Mouse (Mus musculus): ENCODE results near the gene Fhad1.
"Not testable (repeated sequence)": the region's sequence is repeated elsewhere in the genome, so short reads cannot be mapped to it uniquely, and the experiment has no call there.

The Fhad1 gene

DNA sequence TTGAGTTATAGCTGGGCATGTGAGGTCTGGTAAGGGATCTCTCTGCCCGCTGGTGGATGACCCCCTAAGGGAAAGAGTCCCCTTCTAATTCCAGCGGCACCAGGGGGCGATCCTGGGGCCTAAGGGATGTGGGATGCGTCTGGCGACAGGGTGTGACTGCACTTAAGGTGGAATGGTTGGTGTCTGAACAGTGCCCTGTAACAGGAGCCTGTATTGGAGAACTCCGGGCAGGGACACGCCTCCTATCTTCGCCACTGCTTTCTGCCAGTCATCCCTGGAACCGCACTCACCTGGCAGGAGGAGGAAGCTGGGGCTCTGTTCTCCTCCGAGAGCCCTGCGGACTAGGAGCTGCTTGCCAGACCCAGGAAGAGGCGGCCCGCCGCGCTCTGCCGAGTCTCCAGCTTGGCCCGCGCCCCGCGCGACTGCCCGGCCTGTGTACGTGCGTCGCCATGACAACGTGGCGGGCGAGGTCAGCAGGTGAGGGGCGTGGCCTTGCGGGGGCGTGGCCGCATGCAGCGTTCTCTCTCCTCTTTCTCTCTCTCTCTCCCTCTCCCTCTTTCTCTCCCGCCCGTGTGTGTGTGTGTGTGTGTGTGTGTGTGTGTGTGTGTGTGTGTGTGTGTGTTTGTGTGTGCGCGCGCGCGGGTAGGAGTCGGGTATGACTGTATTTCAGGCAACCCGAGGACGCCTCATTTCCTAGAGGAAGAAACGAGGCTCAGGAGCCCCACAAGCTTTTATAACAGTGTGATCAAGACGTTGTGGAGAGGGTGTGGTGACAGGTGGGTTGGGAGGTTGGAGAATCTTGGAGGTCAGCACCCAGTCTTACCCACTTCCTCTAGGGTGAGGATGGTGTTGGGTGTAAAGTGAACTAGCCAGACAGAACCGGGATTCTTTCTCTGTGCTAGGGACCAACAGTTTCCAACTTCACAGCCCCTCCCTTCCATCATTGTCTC, at the start of gene Fhad1:
TSS of gene Fhad1 (minus strand) at position 424 of the 950 bp plus-strand sequence.
- peak; percentile 83 for DNase-seq (ENCODE audit: low read depth)

DNA sequence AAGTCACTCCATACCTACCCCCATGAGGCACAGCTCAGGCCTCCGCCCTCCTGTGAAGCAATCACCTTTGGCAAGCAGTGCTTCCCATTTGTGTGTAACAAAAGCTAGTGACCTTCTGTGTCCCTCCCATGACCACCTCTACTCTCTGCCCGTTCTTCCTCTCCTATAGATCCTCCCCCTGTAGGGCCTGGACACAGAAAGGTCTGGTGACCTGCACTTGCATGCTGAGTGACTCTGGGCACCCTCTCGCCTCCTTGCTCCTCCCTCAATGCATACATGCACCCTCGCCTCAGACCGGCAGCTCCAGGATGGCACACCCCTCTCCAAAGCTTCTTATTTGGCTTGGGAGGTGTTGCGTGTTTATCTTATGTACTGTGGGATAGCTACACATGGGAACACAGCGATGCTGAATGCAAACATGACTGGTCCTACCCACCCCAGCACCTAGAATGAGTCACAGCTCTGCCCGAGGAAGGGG, 48.2 kb upstream of the Fhad1 start:
- no peak for DNase-seq (ENCODE audit: low read depth)

DNA sequence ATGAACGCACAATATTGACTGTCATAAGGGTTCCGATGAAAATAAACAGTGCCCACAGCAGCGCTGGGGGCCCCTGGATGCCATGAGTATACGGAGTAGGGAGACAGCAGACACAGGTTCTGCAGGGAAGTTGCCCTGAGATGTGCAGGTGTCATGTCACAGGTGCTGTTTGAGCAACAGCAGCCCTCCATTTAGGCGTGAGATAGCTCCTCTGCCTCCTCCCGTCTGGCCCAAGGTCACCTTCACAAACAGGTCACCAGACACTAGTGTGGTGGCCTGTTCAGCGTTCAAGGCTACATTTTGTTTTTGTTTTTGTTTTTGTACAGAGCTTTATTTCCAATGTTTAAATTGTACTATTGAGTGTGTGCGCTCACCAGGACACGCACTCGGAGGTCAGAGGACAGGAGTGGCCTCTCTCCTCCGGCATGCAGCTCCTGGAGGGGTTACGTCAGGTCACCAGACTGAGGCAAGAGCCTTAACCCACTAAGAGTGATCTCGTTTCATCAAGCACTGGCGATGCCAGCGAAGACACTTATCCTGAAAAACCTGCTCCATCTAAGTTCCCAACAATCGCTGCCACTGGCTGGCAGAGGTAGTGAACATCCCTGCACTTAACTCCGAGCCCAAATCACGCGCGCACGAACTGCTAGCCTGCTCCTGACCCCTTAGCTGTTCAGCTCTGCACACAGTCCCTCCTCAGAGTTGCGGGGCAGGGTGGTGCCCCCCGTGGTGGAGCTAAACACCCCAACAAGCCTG, 46.8 kb upstream of the Fhad1 start:
- no peak for DNase-seq (ENCODE audit: low read depth)

DNA sequence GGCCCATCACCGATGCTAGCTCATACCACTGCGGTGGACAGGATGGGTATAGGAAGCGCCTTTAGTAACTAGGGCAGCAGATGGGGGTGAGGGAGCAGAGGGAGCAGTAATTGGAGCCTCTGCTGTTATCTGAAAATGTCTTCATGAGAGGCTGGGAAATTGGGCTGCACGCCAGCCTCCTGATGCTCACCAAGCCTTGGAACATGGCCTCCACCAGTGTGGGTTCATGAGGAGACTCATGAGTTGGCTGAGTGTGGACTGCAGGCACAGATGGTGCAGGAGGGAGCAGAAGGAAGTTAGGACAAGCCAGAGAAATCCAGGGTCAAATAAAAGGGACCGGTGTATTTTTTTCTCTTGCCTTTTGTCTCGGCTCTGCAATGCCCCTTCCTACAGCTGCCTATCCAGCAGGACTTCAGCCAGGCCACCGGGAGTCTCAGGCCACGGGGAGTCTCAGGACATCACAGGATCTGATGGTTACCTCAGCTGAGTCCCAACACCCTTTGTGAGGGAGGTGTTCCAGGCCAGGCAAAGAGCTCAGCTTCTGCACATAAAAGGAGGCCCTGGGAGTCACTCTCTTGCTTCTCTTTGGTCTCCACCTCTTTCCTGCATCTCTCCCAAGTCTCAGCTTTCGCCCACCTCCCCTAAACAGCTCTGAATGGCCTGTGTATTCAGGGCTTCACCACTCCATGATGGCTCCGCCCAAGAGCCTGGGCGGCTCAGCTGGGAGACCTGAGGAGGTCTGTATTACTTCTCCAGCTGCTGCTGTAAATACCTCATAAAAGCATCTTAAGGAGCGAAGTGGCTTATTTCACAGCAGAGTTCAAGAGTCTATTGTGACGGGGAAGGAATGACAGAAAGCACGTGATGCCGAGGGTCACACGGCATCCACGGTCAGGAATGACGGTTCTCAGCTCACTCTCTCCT, 45.8 kb upstream of the Fhad1 start:
- DNase-seq (ENCODE audit: low read depth), result no peak

DNA sequence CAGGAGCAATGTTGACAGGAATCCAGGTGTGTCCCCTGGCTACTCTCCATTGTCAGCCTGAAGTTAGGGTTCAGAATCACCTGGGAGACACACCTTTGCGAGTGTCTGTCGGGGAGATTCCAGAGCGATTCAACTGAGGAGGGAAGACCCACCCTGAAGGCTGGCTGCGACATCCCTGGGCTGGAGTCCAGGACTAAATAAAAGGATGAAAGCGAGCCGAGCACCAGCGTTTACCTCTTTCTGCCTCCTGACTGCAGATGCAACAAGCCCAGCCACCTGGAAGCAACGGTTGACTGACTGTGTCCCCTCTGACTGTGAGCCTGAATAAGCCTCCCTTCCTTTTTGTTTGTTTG, 44.9 kb upstream of the Fhad1 start:
- no peak for DNase-seq (ENCODE audit: low read depth)

DNA sequence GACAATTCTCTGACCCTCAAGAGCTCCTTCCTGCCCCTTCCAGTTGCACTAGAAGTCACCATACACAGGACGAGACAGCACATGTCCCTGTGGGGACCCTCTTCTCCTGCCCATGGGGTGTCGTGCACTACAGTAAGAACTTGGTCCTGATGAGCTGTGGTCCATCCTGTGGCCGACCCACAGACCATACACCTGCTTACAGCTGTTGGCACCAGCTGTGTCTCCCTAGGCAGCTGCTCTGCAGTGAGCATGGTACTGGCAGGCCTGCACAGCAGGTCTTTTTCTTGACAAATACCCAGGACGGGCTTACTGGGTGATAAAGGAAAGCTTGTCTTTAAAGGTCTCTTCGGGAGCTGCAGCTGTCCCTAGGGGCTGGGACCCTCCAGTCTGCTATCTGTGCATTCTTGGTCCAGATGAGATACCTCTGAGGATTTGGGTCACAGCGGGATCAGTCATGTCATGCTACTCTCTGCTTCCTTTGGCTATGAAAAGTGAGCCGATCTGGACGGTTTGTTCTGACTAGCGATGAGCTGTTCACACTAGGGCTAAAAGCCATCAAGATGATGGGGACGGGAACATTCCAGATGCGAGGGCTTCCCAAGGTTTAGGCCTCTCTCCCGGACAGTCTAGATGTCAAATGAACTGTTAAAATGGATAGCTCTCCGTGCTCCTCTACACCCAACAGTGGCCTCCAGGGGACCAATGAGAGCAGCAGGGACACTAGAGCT, 44.4 kb upstream of the Fhad1 start:
- DNase-seq (ENCODE audit: low read depth), result no peak

DNA sequence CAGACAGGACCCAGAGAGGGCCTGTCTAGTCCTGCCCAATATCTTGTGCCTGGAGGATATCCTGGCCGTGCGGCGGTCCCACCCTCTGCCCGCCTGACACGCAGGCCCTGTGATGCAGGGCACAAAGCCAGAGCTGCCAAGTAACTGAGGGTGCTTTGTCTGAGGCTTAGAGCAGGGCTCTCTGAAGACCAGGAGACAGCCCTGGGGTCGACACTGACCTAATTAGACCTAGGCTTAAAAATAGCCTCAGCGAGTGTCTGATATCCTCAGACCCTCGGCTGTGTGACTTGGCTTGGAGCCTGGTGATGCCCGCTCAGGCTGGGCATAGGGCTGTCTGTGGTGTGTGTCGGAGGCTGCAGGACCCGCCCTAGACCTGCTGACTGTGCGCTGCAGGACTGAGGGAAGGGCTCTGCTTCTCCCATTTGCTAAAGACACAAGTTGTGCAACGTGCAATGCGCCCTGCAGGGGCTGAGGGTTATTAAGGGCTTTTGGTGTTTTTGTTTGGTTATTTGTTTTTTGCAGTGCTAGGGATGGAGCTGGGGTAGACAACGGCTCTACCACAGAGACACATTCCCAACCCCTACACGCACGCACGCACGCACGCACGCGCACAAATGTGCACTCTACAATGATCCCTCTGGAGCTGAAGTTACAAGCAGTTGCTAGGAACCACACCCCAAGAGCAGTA, 42.8 kb upstream of the Fhad1 start:
- DNase-seq (ENCODE audit: low read depth), result no peak

DNA sequence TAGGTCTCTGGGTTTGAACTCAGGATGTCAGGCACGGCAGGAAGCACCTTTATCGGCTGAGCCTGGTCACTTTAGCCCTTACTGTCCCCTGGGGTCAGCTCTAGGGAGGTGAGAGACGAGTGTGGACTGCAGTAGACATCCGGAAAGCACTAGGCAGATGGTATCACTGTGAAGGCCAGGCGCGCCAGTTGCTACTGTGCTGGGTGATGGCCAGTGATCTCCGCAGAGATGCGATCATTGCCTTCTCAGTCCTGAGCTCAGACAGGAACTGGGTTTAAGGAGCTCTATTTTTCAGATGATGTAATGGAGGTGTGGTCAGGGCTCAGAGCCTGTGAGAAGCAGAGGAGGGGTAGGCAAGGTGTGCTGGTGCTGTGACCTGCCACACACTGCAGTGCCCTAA, 40.7 kb upstream of the Fhad1 start:
- no peak for DNase-seq (ENCODE audit: low read depth)

DNA sequence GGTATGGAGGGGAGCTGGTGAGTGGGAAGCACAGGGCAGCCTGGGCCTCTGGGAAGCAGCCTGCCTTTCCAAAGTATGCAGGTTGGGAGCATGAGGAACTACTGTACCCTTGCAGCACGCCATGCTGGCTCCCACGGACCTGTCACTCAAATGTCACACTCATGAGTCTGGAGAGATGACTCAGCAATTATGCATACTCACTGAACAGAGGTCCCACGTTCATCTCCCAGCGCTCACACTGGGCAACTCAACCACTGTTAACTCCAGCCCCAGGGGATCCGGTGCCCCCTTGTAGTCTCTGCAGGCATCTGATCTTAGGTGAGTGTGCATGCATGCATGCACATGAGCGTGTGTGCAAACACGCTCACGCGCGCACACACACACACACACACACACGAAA, 39.7 kb upstream of the Fhad1 start:
- no peak for DNase-seq (ENCODE audit: low read depth)

DNA sequence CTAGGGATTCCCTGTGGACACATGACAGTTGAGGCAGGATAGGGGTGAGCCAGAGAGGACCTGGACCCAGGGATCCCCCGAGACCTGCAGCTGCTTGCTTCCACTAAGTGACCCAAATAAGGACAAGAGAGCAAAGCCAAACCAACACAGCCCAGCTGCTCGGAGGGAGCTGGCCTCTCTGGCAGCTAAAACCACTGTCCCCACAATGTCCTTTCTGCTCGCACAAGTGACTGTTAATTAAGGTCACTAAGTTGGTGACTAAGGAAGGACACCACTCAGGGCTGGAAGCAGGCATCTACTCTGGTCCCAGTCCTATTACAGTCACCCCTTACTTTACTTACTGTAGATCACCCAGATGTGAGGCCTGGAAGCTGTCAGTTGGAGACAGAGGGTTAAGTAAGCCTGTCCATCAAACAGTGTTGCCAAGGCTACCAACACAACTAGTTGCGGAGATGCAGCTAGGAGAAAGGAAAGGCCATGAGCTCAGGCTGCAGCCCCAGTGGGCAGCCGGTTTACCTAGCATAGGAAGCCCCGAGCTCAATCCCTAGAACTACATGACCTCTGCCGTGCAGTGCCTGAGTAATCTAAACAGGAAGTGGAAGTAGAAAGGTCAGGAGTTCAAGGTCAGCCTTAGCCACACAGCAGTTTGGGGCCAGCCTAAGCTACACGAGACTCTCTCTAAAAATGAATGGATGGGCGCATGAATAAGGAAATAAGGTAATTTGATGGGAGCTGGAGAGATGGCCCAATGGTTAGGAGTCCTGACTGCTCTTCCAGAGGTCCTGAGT, 39.0 kb upstream of the Fhad1 start:
- no peak for DNase-seq (ENCODE audit: low read depth)

DNA sequence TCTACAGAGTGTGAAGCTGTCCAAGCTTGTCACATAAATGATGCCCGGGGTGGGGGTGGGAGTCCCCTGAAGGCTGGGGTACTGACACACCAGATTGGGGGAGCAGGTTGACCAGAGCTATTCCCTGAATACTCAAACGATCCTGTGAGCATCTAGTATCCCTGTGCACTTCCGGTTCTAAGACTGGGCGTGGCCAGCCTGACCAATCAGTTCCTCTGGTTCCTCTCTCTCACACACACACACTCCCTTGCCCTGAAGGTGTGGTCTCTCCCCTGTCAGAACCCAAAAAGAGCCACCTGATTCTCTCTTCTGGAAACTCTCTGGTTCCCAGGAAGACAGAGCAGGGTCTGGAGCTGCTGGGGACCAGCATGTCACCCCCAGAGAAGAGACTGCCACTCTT, 38.4 kb upstream of the Fhad1 start:
- no peak for DNase-seq (ENCODE audit: low read depth)

DNA sequence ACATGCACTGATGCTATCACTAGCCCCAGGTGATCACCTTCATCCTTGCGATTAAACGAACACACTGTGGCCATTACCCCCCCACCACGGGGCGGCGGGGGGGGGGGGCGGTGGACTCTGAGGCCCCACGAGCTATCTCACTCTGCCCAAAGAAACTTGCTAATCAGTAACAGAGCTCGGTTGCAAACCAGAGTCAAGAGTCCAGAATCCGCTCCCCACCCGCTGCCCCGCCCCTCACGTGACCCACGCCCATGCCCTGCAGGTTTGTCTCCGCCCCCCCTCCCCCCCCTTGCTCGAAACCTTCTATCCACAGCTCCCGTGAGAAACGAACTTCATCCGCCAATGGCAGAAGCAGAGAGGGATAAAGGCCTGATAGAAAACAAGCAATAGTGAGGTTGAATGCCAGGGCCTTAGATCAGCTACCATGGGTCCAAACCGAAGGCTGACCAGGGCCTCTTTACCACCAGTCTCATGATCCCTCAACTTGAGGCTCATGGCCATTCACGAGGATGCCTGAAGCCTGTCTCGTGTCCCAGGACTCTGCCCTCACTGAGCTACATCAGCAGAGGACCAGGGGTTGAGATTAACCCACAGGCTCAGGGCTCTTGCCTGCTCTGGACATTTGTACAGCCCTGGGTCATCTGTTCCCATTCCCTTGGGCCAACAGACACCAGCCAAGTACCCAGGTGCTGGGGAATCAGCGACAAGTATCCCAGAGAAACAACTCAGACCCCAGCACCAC, 37.7 kb upstream of the Fhad1 start:
- no peak for DNase-seq (ENCODE audit: low read depth)

DNA sequence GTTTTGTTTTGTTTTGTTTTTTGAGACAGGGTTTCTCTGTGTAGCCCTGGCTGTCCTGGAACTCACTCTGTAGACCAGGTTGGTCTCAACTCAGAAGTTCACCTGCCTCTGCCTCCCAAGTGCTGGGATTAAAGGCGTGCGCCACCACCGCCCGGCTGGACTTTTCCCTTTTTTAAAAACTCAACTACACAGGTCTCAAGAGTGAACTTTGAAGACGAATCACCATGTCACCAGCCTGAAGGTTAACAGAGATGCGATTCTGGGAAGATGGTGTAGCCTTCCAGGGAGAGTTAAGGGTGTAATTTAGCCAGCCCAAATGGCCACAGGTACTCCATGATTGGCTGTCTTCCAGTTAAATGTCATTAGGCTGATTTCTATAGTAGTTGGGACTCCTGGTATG, 37.0 kb upstream of the Fhad1 start:
- not testable (repeated sequence) for DNase-seq (ENCODE audit: low read depth)

DNA sequence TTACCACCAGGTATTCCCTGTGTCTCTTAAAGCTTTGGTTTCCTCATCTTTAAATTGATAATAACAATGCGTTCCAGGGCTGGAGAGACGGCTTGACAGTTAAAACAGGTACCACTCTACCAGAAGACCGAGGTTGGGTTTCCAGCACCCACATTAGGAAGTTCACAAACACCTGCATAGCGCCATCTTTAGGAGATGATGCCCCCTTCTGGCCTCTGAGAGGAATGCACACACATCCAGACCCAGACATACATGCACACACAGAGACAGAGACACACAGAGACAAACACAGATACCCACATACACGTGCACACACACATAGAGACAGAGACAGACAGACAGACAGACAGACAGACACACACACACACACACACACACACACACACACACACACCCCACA, 35.1 kb upstream of the Fhad1 start:
- no peak for DNase-seq (ENCODE audit: low read depth)

DNA sequence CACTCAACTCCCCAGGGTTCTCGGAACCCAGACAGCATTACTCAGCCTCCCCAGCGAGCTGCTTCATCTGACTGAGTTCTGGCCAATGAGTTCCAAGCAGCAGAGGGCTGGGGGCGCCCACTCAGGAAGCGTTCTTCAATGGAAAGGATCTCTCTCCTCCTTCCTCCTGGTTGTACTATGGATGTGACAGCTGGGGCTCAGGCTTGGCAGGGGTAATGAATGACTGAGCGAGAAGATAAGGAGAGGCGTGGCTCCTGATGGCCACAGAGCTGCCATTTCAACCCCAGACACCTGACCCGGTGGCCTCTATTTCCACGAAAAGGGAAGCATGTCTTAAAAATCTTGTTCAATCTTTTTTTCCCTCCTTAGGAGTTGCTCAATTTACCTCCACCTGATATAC, 33.5 kb upstream of the Fhad1 start:
- no peak for DNase-seq (ENCODE audit: low read depth)

DNA sequence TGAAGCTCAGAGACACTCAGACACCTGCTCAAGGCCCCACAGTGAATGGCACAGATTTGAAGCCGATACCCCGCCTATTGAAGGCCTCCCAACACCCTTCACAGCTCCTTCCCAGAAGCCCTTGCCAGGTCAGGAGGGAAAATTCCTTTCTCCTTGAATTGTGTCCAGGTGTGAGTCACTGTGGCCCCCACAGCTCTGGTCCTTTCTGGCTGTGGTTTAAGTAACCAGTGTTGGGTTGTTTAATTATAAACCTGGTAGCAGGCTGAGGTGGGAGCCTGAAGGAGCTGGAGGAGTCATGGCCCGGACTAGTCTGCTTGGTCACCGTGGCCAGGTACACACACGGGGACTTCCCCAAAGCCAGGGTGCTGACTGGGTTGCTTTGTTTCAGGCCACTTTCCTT, 32.1 kb upstream of the Fhad1 start:
- no peak for DNase-seq (ENCODE audit: low read depth)

DNA sequence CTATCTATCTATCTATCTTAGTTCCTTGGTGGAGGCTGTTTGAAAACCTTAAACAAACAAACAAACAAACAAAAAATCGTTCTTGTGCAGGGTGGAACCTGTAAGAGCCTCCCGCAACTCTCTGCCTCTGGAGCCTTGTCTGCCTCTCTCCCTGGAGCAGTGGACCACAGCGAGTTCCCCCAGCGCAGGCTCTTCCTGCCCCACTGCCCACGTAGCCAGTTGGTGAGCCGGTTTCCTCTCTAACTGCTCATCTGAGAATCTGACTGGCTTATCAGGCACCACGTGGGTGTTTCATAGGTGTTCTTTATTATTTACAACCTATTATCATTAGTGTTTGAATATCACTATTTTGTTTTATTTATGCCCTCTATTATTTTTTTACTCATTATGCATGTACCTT, 31.6 kb upstream of the Fhad1 start:
- DNase-seq (ENCODE audit: low read depth), result no peak

DNA sequence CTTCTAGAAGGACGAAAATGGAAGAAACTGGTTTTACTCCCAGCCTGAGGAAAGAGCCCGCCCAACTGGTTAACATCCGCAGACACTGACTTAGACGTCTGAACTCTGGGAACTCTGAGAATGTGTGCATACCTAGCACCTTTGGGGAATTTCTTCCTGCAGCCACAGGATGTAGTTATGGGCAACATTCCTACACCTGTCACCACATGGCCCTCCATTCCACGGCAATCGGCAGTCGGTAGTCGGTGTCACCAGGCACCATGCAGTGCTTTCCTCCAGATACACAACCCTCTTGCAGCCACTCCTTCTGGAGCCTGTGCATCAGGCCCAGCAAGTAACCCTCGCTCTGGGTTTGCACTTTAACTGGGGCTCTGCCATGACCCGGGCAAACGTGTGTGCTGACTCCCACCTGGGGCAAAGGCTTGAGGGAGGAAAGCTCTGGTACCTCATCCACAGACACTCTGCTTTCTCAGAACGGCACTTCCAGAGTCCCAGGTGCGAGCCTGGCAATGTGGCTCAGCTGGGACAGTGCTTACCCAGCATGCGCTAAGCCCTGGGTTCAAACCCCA, 30.8 kb upstream of the Fhad1 start:
- DNase-seq (ENCODE audit: low read depth), result no peak

DNA sequence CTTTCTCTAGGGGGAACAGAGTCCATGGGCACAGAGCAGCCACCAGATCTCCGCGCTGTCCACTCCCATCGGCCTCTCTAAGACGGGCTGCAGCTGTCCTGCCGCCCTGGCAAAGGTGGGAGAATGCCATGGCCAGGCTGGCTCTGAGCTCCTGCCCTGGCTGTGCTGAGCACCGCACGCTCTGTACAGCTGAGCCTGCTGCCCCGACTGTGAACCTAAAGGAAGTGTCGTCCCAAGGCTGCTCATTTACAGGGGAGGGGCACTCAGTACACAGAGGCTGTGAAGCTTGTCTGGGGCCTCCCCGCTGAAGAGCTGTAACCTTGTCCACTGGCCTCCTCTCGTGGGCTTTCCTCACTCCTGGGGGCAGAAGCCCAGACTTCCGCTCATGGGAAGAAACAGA, 29.6 kb upstream of the Fhad1 start:
- DNase-seq (ENCODE audit: low read depth), result no peak

All from induced T-regulatory cell, adult 2 months (primary cell).